Mouse (Mus musculus): ENCODE data around the gene 6030468B19Rik. TPM values are rescaled to one million over a fixed set of nuclear protein-coding genes. Genes with fewer than 3 reads are reported as not detected.

Gene 6030468B19Rik
- total RNA-seq, 2 experiments from 2014 or later: not detected

DNA sequence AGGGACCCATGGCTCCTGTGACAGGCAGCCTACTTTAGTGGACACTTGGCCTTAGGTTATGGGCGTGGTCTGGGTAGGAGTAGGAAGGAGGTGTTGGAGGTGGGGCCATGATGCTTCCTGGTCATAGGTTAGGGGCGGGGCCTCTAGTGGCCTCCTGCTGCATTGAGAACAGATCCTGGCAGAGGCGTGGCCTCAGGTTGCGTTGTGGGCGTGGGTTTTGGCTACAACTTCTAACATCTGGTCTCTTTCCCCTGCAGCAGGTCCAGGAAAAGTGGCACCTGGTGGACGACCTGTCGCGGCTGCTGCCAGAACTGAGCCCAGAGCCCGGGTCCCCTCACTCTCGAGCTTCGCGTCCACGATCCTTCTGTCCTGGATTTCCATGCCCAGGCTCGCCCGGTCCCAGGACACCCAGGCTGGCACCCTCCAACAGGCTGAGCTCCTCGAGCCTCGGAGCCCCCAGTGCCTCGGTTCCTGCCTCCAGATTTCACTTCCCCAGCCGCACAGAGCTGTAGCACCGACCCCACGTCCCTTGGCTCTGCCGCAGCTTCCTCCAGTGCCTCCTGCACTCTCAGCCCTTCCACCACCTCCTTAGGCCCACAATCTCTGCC lies 5.1 kb upstream of the 6030468B19Rik start:
- peak; percentile 54 for DNase-seq
- intact Hi-C loops (cut with DNase I): no loop called here
- TF ChIP-seq CTCF (IDR thresholded peaks at IDR 0.05): no peak
- peak overlapping the region; percentile 43 for H3K4me3 ChIP-seq
- H3K27ac ChIP-seq: no peak overlapping the region

DNA sequence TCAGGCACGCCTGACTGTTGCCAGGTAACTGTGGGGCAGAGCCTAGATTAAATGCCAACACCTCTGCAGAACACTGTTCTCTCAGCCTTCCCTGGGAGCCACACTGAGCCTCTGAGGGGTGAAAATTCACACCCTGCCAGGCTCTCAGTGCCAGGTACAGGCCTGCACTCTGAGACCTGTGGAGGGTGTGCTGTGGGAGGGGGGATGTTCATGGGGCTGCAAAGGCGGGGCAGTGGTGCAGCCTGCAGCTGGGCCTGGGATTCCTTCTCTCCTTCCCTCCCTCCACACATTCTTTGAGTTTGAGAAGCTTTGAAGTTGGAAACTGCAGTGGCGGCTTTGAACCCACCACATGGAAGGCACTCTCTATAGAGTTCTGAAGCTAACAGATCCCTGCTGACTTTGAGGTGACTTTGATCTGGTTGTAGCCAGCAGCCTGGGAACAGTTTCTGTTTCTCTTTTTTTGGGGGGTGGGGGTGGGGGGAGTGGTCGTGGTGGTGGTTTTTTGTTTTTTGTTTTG lies 3.4 kb upstream of the 6030468B19Rik start:
- H3K27ac ChIP-seq: no peak overlapping the region
- no peak for TF ChIP-seq CTCF (IDR thresholded peaks at IDR 0.05)
- intact Hi-C loops (cut with DNase I): no loop called here
- H3K4me3 ChIP-seq: no peak overlapping the region
- no peak for DNase-seq

DNA sequence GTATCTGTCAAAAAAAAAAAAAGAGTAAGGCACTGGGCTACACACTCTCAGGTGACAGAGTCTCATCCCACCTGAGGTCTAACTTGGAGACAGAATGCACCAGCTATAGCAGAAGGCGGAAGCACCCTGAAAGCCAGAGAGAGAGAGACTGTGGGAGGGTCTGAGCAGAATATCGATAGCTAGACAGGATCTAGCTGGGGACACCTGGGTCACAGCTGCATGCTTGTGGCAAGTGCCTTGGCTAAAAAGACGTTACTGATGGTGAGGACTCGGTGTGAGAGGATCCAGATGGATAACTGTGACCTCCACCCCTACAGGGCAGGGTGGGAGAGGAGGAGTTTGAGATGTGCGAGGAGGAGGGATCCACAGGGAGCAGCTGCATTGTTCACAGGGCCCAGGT lies 506 bp upstream of the 6030468B19Rik start:
- H3K4me3 ChIP-seq: no peak overlapping the region
- DNase-seq: no peak
- H3K27ac ChIP-seq: no peak overlapping the region
- intact Hi-C loops (cut with DNase I): no loop called here
- no peak for TF ChIP-seq CTCF (IDR thresholded peaks at IDR 0.05)

DNA sequence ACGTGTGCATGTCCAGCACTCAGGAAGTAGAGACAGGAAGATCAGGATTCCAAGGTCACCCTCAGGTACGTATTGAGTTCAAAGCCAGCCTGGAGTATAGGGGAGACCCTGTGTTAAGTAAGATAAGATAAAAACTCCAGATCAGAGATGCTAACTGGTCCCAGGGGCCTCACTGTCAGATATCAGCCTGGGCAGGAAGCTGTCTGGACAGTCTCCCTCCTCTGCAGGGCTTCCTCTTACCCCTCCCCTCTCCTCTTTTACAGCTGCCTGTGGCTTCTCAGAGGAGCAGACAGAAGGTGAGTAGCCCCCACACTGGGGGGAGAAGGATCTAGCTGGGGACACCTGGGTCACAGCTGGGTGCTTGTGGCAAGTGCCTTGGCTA lies 691 bp downstream of the 6030468B19Rik start:
- DNase-seq: no peak
- no peak for TF ChIP-seq CTCF (IDR thresholded peaks at IDR 0.05)
- Histone ChIP-seq H3K4me3 (no peak overlapping the region), H3K27ac (no peak overlapping the region)
- intact Hi-C loops (cut with DNase I): no loop called here

DNA sequence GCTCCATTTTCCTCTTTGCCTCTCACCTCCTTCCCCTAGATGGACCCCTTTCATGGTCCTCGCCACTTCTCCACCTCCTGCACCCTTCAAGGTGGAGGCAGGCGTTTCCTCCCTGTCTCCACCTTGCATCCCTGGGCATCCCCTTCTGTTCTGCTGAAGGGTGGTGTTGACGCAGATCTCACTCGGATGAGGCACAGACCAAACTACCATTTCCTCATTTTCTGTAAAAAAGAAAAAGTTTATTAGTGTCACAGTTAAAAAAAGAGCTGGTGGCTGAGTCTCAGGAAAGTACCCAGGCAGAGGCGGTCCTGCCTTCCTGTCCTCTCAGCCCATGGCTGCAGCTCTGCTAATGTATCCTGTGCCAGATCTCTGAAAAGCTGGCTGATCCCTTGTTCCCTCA lies 1.7 kb downstream of the 6030468B19Rik start:
- Histone ChIP-seq H3K4me3 (no peak overlapping the region), H3K27ac (peak overlapping the region; percentile 90; the same call in 1 of the 2 replicates)
- no peak for TF ChIP-seq CTCF (IDR thresholded peaks at IDR 0.05)
- no peak for DNase-seq
- intact Hi-C loops (cut with DNase I): no loop called here

DNA sequence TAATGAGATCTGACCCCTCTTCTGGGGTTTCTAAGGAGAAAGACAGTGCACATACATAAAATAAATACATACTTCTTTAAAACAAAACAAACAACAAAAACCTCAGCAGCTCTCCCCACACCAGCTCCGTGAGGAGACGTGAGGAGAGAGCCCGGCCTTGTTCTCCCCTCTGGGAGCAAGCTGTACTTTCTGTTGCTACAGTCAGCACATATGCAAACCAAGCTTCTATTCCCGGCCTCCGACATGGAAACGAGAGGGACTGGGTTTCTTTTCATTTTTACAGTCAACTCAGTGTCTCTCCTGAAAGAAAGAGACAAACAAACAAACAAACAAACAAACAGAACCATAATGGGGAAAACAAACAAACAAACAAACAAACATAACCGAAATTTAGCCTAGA lies 2.6 kb downstream of the 6030468B19Rik start:
- no peak for DNase-seq
- no peak overlapping the region for H3K4me3 ChIP-seq
- peak overlapping the region; percentile 90 for H3K27ac ChIP-seq
- intact Hi-C loops (cut with DNase I): no loop called here
- no peak for TF ChIP-seq CTCF (IDR thresholded peaks at IDR 0.05)

DNA sequence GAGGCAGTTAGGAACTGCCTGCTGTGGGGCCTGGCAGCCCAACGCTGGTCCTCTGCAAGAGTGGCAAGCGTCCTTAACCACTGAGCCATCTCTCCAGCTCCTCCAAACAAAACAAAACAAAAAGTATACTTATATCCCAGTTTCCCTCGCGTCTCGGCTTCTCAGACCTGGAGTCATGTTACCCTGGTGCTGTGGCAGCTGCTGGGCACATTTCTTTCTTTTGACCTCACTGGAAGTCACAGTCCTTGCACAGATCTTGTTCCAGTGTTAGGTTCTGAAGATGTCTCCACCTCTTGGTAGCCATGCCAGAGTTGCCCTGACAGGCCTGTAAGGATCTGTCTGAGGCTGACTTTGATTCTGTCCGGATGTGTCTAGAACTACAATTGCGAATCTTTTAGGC lies 4.2 kb downstream of the 6030468B19Rik start:
- Histone ChIP-seq H3K27ac (peak overlapping the region; percentile 90), H3K4me3 (no peak overlapping the region)
- intact Hi-C loops (cut with DNase I): no loop called here
- DNase-seq: no peak
- no peak for TF ChIP-seq CTCF (IDR thresholded peaks at IDR 0.05)

DNA sequence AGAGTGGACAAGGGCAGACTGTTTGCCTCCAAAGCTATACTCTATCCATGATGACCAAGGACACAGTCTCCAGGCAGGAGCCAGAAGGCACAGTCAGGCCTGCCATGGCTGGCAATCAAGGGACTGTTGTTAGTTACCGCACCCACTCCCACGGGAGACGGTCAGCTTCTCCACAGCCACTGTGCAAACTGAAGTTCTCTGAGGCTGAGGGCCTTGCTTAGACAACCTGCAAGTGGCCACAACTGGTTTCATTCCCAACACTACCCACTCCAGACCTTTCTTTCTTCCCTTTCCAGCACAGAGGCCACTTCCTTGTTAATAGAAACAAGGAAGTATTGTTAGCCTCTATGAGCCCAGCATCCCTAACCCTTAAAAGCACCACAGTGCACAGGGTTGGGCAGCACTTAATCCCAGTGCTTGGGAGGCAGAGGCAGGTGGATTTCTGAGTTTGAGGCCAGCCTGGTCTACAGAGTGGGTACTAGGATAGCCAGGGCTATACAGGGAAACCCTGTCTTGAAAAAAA lies 5.8 kb downstream of the 6030468B19Rik start:
- no peak for DNase-seq
- H3K27ac ChIP-seq: no peak overlapping the region
- H3K4me3 ChIP-seq: no peak overlapping the region
- intact Hi-C loops (cut with DNase I): no loop called here
- no peak for TF ChIP-seq CTCF (IDR thresholded peaks at IDR 0.05)

DNA sequence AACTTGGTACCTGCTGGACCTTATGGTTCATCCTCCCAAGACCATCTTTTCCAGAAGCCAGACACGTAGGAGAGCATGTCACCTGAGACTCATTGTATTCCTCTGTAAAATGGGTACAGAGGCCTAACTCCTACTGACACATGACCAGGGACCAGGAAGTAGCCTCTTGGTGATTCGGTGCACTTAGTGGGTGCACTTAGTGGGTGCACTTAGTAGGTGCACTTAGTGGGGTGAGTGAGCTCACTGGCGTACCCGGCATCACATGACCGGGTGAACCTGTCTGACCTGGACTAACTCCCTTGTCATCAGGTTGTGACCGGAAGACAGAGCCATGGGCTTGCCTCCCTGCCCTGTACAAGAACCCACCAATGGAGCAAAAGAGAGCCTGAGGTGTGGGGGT lies 9.3 kb downstream of the 6030468B19Rik start:
- no peak for TF ChIP-seq CTCF (IDR thresholded peaks at IDR 0.05)
- no peak for DNase-seq
- intact Hi-C loops (cut with DNase I): no loop called here

DNA sequence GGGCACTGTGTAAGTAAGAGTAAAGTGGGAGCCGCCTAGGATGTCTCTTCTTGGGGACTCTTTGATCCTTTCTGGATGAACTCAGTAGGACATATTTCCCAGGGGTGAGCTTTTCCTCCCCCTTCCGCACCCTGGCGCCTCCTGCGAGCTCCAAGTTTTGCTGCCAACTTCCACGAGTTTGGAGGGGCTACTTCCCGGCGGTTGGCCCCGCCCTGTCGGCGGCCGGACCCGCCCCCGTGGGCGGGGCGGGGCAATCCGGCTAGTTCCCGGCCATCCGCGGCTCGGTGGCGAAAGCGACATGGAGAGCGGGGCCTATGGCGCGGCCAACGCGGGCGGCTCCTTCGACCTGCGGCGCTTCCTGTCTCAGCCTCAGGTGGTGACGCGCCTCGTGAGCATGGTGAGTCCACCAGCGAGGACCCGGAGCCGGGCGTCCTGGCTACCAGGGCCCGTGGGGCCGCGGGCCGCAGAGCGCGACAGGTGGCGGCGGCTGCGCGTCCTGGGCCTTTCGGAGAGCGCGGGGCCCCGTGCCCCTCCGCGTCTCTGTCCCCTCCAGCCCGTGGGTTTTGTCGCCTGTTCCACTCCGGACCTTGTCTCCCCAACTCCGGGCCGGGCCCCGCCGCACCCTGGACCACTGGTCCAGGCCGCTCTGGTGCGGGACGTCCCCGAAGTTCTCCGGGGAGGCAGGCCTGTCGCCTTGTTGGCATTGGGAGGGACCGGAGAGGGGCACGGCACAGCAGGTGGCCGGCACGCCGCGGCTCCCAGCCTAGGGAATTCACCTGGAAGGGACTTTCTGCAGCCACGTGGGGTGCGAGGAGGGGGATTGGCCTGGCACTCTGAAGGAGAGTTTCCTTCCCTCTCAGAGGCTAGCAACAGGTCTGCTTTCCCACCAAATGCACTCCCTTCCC lies 12.2 kb downstream of the 6030468B19Rik start, which contains the start of the genes Gm20708 and Syngr2:
TSS of gene Gm20708 (plus strand) at position 262 of the 905 bp plus-strand sequence.
TSS of gene Syngr2 (plus strand) at position 262 of the 905 bp plus-strand sequence.
- intact Hi-C loops (cut with DNase I): no loop called here

More for the DNA sequence above, 9.3 kb downstream of the 6030468B19Rik start:
- H3K4me3 ChIP-seq: no peak overlapping the region
- H3K27ac ChIP-seq: no peak overlapping the region

DNA sequence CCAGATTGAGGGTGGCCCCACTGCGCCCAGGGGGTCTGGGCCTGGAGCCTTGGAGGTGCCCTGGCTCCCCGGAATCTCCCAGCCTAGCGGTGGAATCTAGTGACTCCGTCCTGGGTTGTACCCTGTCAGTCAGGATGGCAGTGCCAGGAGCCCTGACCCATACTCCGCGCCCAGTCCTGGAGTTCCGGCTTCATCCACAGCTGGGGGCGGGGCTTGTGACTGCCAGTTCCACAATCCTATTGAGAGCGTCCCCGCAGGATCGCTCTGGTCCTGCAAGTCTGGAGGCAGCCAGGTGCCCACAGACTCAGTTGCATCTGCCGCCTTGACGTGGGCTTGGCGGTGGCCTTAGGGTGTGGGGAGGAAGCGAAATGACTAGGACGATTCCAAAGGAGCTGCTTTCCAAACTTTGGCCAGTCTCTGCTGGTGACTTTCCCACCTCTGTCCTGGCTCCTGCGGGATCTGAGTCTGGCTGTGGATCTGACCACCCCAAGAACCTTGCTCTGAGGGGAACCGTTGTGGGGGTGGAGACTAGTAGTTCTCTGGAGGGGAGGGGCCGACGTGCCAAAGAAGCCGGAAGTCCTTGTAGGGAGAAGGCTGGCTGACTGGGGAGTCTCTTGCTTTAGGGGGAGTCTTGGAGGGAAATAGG lies 13.1 kb downstream of the 6030468B19Rik start:
- peak; percentile 95 for DNase-seq
- peak overlapping the region; percentile 97 for H3K27ac ChIP-seq
- H3K4me3 ChIP-seq: peak overlapping the region; percentile 92
- TF ChIP-seq CTCF (IDR thresholded peaks at IDR 0.05): peak; percentile 49
- intact Hi-C loops (cut with DNase I): no loop called here

More for the DNA sequence above, 12.2 kb downstream of the 6030468B19Rik start, which contains the start of the genes Gm20708 and Syngr2:
- H3K4me3 ChIP-seq: peak within 1 kb of the TSS; percentile 92
- peak within 1 kb of the TSS; percentile 97 for H3K27ac ChIP-seq
- no peak for TF ChIP-seq CTCF (IDR thresholded peaks at IDR 0.05)
- DNase-seq: peak; percentile 87

DNA sequence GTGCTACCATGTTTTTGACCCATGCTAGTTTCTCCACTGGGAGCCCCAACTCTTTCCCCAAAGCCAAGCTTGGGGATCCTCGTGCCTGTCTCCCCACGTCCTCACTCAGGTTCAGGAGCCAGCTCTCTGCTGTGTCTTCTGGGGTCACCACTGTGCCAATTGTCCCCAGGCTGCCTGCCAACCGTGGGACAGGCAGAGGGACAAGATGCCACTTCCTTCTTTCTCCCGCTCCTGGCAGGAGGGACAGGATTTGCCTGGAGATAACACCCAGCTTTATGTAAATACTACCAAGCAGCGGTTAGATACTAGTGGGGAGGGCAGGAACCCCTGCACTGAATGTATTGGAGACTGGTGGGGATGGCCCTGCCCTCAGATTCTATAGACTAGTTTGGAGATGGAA lies 16.4 kb downstream of the 6030468B19Rik start:
- no peak for TF ChIP-seq CTCF (IDR thresholded peaks at IDR 0.05)
- peak; percentile 68 for DNase-seq
- Histone ChIP-seq H3K27ac (peak overlapping the region; percentile 97), H3K4me3 (peak overlapping the region; percentile 60)
- intact Hi-C loops (cut with DNase I): no loop called here

All from gastrocnemius, adult 2 months (tissue).